Mouse (Mus musculus): ENCODE results near the gene Farsa. TPM values are rescaled to one million over a fixed set of nuclear protein-coding genes. Genes with fewer than 3 reads are reported as not detected.

The Farsa gene
- polyA plus RNA-seq, 1 experiment from 2014 or later = 130 TPM

DNA sequence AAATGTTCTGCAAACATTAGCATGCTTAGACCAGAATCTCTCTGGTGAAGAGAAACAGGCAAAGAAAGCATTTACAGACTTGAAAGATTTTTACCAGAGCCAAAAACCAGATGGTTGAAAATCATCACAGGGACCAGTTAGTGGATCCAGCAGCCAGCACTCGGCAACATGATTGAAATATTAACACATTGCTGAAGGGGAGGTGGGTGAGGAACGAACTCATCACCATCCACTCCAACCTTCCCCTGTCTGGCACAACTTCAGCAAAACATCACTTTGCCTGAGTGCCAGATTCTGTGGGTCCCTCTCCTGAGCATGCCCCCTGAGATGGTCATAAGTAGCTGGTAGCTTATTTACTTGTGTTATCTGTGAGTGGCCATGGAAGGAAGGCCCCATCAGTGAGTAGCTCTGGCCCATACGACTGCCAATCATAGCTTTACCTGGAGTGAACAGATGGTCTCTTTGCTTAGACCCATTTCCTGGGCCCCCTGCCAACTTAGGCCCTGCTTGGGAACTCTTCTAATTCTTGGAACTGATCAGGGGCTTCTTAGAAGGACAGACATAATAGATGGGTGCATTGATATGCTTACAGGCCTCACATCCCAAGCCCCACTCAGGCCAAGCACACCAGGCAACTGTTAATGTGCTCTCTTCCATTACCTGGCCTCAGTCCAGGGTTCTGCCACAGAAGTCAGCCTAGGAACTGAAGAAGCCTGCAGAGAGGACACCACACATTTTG lies 20.7 kb downstream of the Farsa start:
- H3K36me3 ChIP-seq (ENCODE audit: control insufficient read depth, insufficient read depth, low read length) = no peaks in the 10 kb centered on the region; the same call in 1 of the 2 replicates
- no peak for DNase-seq (ENCODE audit: low spot score)
- H3K4me3 ChIP-seq (ENCODE audit: low read depth, low read length) = no peak overlapping the region
- H3K27me3 ChIP-seq (replicated peaks; ENCODE audit: control insufficient read depth, insufficient read depth, low read length) = no peaks in the 10 kb centered on the region
- no peak overlapping the region for H3K9ac ChIP-seq (ENCODE audit: low read depth, low read length)
- no peak overlapping the region for H3K27ac ChIP-seq (ENCODE audit: low read depth, low read length)
- WGBS = 77% methylated on average over 3 of the region's 3 CpGs
- H3K4me2 ChIP-seq = no peak overlapping the region
- H3K4me1 ChIP-seq (replicated peaks; ENCODE audit: control insufficient read depth, insufficient read depth, low read length) = peaks cover 19% of the 10 kb centered on the region
- ATAC-seq (replicated peaks; ENCODE audit: low FRiP score) = no peak
- no peaks in the 10 kb centered on the region for H3K9me3 ChIP-seq (ENCODE audit: control insufficient read depth, low read length)

DNA sequence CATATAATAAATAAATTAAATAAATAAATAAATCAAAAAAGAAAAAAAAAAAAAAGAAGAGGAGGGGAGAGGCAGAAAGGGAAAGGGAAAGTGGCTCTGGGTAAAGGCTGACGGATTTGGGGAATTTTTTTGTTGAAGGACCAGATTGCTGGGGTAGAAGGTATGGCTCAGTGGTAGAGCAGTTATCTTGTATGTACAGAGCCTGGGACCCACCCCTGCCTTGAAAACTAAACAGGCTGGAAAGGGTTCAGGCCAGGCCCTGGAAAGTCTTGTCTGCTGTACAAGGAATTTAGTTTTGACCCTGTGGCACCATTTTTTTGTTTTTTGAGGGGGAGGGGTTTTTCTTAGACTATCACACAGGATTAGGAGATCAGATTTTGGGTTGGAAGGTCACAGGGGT lies 22.1 kb downstream of the Farsa start:
- WGBS = 75% methylated on average over 1 of the region's 1 CpGs
- no peak overlapping the region for H3K27ac ChIP-seq (ENCODE audit: low read depth, low read length)
- H3K9ac ChIP-seq (ENCODE audit: low read depth, low read length) = no peak overlapping the region
- H3K36me3 ChIP-seq (ENCODE audit: control insufficient read depth, insufficient read depth, low read length) = no peaks in the 10 kb centered on the region; the same call in 1 of the 2 replicates
- H3K4me2 ChIP-seq = no peak overlapping the region
- DNase-seq (ENCODE audit: low spot score) (no peak), ATAC-seq (replicated peaks; ENCODE audit: low FRiP score) (peak; percentile 57; the same call in 1 of the 2 replicates)
- no peak overlapping the region for H3K4me3 ChIP-seq (ENCODE audit: low read depth, low read length)
- no peaks in the 10 kb centered on the region for H3K9me3 ChIP-seq (ENCODE audit: control insufficient read depth, low read length)
- H3K27me3 ChIP-seq (replicated peaks; ENCODE audit: control insufficient read depth, insufficient read depth, low read length) = no peaks in the 10 kb centered on the region
- H3K4me1 ChIP-seq (replicated peaks; ENCODE audit: control insufficient read depth, insufficient read depth, low read length) = peaks cover 10% of the 10 kb centered on the region

DNA sequence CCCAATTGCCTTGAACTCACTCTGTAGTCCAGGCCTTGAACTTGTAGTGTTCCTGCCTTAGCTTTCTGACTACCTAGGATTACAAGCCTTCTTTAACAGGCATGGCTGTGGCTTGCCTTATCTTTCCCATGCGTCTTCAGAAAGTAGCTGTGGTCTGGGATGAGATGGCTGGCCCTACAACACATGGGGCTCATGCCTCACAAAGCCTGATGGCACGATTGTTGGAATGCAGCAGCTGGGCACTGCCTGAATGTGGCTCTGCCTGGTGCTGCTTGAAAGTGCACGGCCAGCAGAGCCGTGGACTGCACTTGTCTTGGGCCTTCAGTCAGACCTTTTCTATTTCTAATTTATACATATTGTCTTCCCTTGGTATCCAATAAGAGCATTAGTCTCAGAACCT lies 27.9 kb downstream of the Farsa start:
- H3K36me3 ChIP-seq (ENCODE audit: control insufficient read depth, insufficient read depth, low read length) = peaks cover 19% of the 10 kb centered on the region; the same call in 1 of the 2 replicates
- no peak overlapping the region for H3K27ac ChIP-seq (ENCODE audit: low read depth, low read length)
- no peaks in the 10 kb centered on the region for H3K9me3 ChIP-seq (ENCODE audit: control insufficient read depth, low read length)
- H3K9ac ChIP-seq (ENCODE audit: low read depth, low read length) = no peak overlapping the region
- no peak for DNase-seq (ENCODE audit: low spot score)
- no peak overlapping the region for H3K4me3 ChIP-seq (ENCODE audit: low read depth, low read length)
- no peak overlapping the region for H3K4me2 ChIP-seq
- no peak; the same call in 1 of the 2 replicates for ATAC-seq (replicated peaks; ENCODE audit: low FRiP score)
- H3K27me3 ChIP-seq (replicated peaks; ENCODE audit: control insufficient read depth, insufficient read depth, low read length) = no peaks in the 10 kb centered on the region
- WGBS = 72% methylated on average over 4 of the region's 4 CpGs
- H3K4me1 ChIP-seq (replicated peaks; ENCODE audit: control insufficient read depth, insufficient read depth, low read length) = no peaks in the 10 kb centered on the region; the same call in 1 of the 2 replicates

DNA sequence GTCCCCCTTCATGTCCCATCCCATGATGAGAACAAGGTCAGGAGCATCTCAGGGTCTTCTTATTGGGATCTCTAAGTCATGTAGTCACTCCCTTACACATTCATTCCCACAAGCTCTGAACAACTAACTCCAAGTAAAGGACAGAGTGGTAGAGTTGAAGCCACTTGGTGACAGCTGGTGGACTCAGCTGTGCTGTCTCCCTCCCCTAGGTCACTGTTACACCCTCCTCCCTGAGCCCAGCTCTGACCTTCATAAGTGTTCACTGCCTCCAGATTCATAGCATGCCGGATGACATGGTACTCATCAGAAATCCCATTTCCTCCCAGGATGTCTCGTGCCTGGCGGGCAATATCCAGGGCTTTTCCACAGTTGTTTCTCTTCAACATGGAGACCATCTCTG lies 31.5 kb downstream of the Farsa start:
- no peak overlapping the region for H3K9ac ChIP-seq (ENCODE audit: low read depth, low read length)
- DNase-seq (ENCODE audit: low spot score) = no peak
- no peak overlapping the region for H3K27ac ChIP-seq (ENCODE audit: low read depth, low read length)
- H3K36me3 ChIP-seq (ENCODE audit: control insufficient read depth, insufficient read depth, low read length) = peaks cover 26% of the 10 kb centered on the region; the same call in 1 of the 2 replicates
- H3K4me3 ChIP-seq (ENCODE audit: low read depth, low read length) = no peak overlapping the region
- no peak overlapping the region for H3K4me2 ChIP-seq
- ATAC-seq (replicated peaks; ENCODE audit: low FRiP score) = no peak
- H3K9me3 ChIP-seq (ENCODE audit: control insufficient read depth, low read length) = no peaks in the 10 kb centered on the region
- H3K27me3 ChIP-seq (replicated peaks; ENCODE audit: control insufficient read depth, insufficient read depth, low read length) = no peaks in the 10 kb centered on the region
- H3K4me1 ChIP-seq (replicated peaks; ENCODE audit: control insufficient read depth, insufficient read depth, low read length) = peaks cover 10% of the 10 kb centered on the region
- WGBS = 87% methylated on average over 3 of the region's 3 CpGs

DNA sequence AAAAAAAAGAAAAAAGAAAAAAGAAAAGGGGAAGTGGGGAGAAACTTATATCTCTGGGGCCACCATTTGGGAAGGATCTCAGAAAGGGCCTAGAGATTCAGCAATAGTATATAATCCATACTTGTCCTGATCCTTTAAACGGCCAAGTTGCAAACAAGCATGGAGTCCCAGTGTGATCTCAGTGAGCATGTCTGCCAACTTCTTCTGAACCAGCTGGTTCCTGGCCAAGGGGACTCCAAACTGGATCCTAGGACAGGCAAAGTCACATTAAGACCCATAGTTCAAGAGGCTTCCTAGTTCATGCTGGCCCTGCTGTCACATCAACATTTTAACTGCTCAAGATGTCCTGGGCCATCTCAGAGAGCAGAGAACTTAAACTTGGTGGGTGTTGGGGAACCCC lies 32.4 kb downstream of the Farsa start:
- Histone ChIP-seq H3K36me3 (ENCODE audit: control insufficient read depth, insufficient read depth, low read length) (peaks cover 26% of the 10 kb centered on the region; the same call in 1 of the 2 replicates), H3K4me1 (replicated peaks; ENCODE audit: control insufficient read depth, insufficient read depth, low read length) (peaks cover 12% of the 10 kb centered on the region), H3K27me3 (replicated peaks; ENCODE audit: control insufficient read depth, insufficient read depth, low read length) (no peaks in the 10 kb centered on the region), H3K4me2 (no peak overlapping the region), H3K4me3 (ENCODE audit: low read depth, low read length) (no peak overlapping the region), H3K27ac (ENCODE audit: low read depth, low read length) (no peak overlapping the region), H3K9ac (ENCODE audit: low read depth, low read length) (no peak overlapping the region), H3K9me3 (ENCODE audit: control insufficient read depth, low read length) (no peaks in the 10 kb centered on the region)
- 94% methylated on average over 1 of the region's 1 CpGs for WGBS
- no peak for ATAC-seq (replicated peaks; ENCODE audit: low FRiP score)
- DNase-seq (ENCODE audit: low spot score) = no peak

DNA sequence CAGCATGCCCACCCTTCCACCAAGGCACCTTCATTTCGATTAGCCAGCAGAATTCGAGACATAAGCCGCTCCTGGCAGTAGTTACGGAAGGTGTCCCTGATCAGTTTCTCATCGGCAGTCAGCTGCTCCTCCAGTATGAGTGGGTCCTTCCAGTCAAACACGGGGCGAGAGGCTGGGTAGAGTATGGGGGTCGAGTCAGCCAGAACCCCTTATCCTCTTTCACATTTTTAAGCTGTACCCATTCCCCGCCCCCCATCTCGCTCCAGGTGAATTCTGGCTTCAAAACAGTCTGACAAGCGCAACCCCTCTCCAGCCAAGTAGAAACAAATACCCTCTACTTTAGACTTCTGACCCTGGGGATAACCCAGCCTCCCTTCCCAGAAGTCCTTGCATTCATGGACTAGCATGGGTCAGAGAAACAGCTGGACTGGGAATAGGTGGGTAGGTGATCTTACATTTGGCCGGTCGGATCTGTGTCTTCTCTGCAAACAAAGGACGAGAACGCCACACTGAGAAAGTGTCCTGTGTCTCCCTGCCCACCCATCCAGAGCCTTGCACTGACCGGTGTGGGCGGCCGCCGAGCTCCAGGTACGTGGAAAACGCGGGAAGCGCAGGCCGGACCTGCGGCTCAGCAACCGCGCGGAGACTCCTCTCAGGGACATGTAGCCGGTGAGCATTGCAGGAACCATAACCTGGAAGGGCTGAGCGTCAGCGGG lies 36.4 kb downstream of the Farsa start:
- Histone ChIP-seq H3K4me1 (replicated peaks; ENCODE audit: control insufficient read depth, insufficient read depth, low read length) (peaks cover 17% of the 10 kb centered on the region; the same call in 1 of the 2 replicates), H3K4me2 (peak overlapping the region; percentile 87), H3K27ac (ENCODE audit: low read depth, low read length) (peak overlapping the region; percentile 73), H3K9ac (ENCODE audit: low read depth, low read length) (peak overlapping the region; percentile 68), H3K4me3 (ENCODE audit: low read depth, low read length) (peak overlapping the region; percentile 69), H3K36me3 (ENCODE audit: control insufficient read depth, insufficient read depth, low read length) (peaks cover 16% of the 10 kb centered on the region; the same call in 1 of the 2 replicates), H3K9me3 (ENCODE audit: control insufficient read depth, low read length) (no peaks in the 10 kb centered on the region), H3K27me3 (replicated peaks; ENCODE audit: control insufficient read depth, insufficient read depth, low read length) (no peaks in the 10 kb centered on the region)
- WGBS = 11% methylated on average over 31 of the region's 31 CpGs
- ATAC-seq (replicated peaks; ENCODE audit: low FRiP score) (peak; percentile 39), DNase-seq (ENCODE audit: low spot score) (no peak)

DNA sequence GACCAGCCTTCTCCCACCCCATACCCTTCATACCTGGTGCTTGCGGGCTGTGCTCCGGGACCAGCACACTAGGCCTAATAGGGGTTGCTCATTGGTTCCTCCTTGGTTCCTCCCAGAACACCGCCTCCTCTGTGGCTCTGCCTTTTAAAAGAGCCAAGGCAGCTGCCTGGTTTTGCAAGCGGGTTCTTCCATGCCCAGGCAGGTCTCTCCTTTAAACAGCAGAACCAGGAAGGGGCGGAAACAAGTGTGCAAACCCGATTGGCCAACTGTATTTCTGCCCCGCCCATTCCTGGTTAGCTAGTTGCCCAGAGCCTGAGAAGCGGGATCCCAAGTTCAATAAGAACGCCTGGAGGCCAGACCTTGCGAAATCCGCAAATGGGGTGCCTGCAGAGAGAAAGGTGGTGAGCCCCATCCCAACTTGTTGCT lies 36.9 kb downstream of the Farsa start, which contains the start of gene Gcdh:
Gene Gcdh, minus strand, starts transcription at position 213 of the 426 bp plus-strand sequence.
- WGBS = 1% methylated on average over 11 of the region's 11 CpGs

DNA sequence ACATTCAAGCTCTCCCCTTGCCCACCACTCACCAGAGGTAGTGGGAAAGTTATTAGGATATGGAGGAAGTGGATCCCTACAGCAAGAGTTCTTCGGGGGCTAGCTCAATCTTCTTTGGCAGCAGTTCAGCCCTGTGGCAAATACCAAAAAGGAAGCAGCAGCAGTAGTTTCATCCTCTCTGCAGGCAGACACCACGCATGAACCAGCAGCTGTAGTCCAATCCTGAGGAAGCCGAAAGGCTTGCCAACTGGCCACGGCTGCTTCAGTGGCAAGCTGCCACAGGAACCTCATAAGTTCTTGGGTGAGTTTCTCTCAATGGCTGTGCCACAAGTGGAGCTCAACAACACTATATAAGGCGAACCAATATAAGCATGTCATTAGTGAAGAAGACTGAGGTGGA lies 39.2 kb downstream of the Farsa start:
- DNase-seq (ENCODE audit: low spot score) (no peak), ATAC-seq (replicated peaks; ENCODE audit: low FRiP score) (no peak)
- Histone ChIP-seq H3K4me3 (ENCODE audit: low read depth, low read length) (no peak overlapping the region), H3K36me3 (ENCODE audit: control insufficient read depth, insufficient read depth, low read length) (no peaks in the 10 kb centered on the region; the same call in 1 of the 2 replicates), H3K27ac (ENCODE audit: low read depth, low read length) (no peak overlapping the region), H3K9ac (ENCODE audit: low read depth, low read length) (no peak overlapping the region), H3K4me1 (replicated peaks; ENCODE audit: control insufficient read depth, insufficient read depth, low read length) (peaks cover 33% of the 10 kb centered on the region), H3K4me2 (no peak overlapping the region), H3K9me3 (ENCODE audit: control insufficient read depth, low read length) (no peaks in the 10 kb centered on the region), H3K27me3 (replicated peaks; ENCODE audit: control insufficient read depth, insufficient read depth, low read length) (no peaks in the 10 kb centered on the region)
- 85% methylated on average over 5 of the region's 5 CpGs for WGBS

More for the DNA sequence above, 36.9 kb downstream of the Farsa start, which contains the start of gene Gcdh:
- peak within 1 kb of the TSS; percentile 68 for H3K9ac ChIP-seq (ENCODE audit: low read depth, low read length)
- peak within 1 kb of the TSS; percentile 73 for H3K27ac ChIP-seq (ENCODE audit: low read depth, low read length)
- peak within 1 kb of the TSS; percentile 69 for H3K4me3 ChIP-seq (ENCODE audit: low read depth, low read length)
- H3K4me2 ChIP-seq = peak within 1 kb of the TSS; percentile 87
- peaks cover 18% of the 10 kb centered on the region; the same call in 1 of the 2 replicates for H3K4me1 ChIP-seq (replicated peaks; ENCODE audit: control insufficient read depth, insufficient read depth, low read length)
- peak; percentile 77 for DNase-seq (ENCODE audit: low spot score)
- peaks cover 13% of the 10 kb centered on the region; the same call in 1 of the 2 replicates for H3K36me3 ChIP-seq (ENCODE audit: control insufficient read depth, insufficient read depth, low read length)
- ATAC-seq (replicated peaks; ENCODE audit: low FRiP score) = peak; percentile 97
- H3K27me3 ChIP-seq (replicated peaks; ENCODE audit: control insufficient read depth, insufficient read depth, low read length) = no peaks in the 10 kb centered on the region
- H3K9me3 ChIP-seq (ENCODE audit: control insufficient read depth, low read length) = no peaks in the 10 kb centered on the region
